Mouse (Mus musculus) erythroblast, embryonic 14.5 days (primary cell): ENCODE measurements around the gene Tpx2. TPM values are rescaled to one million over a fixed set of nuclear protein-coding genes. Genes with fewer than 3 reads are reported as not detected.

Source experiments
- H3K27me3 ChIP-seq: 2 replicates; pipeline ENCODE4 v1.6.1; 2012; ENCODE audit warnings: inconsistent platforms; ENCODE audit not compliant: control insufficient read depth
- H3K36me3 ChIP-seq: 2 replicates; pipeline ENCODE4 v1.6.1; 2012; ENCODE audit warnings: mild to moderate bottlenecking, inconsistent platforms; ENCODE audit not compliant: control insufficient read depth
- H3K4me1 ChIP-seq: 2 replicates; pipeline ENCODE4 v1.6.1; 2012; ENCODE audit warnings: inconsistent platforms; ENCODE audit not compliant: control insufficient read depth
- H3K4me3 ChIP-seq: replicated peaks from 2 replicates; pipeline ENCODE3; 2012; ENCODE audit warnings: moderate library complexity, mild to moderate bottlenecking, inconsistent platforms
- H3K9me3 ChIP-seq: 2 replicates; pipeline ENCODE4 v1.6.1; 2012; ENCODE audit warnings: low read length, inconsistent platforms, mixed read lengths; ENCODE audit not compliant: control insufficient read depth
- GATA1 ChIP-seq: IDR thresholded peaks from 2 replicates; pipeline ENCODE4 v1.6.1; 2012; ENCODE audit warnings: low read length, inconsistent platforms, mixed read lengths
- TAL1 ChIP-seq: IDR thresholded peaks from 3 replicates; pipeline ENCODE4 v1.6.1; 2012; ENCODE audit warnings: low read length, inconsistent platforms, mixed read lengths
- polyA plus RNA-seq: library from polyadenylated mRNA; stranded (reverse); fragments of >175 nt; gene quantifications from 2 replicates; pipeline ENCODE4 v1.2.3, GENCODE M21; 2012

Gene Tpx2
- polyA plus RNA-seq, 1 experiment, result 4.9 TPM

- TF ChIP-seq GATA1, result no peak
- TF ChIP-seq TAL1, result no peak
- Histone ChIP-seq H3K4me3 (no peak overlapping the region), H3K9me3 (no peaks in the 10 kb centered on the region), H3K27me3 (0 out of 2 replicates have a peak, but pooled peaks cover 2% of the 10 kb centered on the region), H3K36me3 (no peaks in the 10 kb centered on the region), H3K4me1 (no peaks in the 10 kb centered on the region)
Observed at GRCm38 (mm10) chr2:152928219-152928987, 80.6 kb downstream of the Tpx2 start.

- Histone ChIP-seq H3K9me3 (no peaks in the 10 kb centered on the region), H3K4me1 (no peaks in the 10 kb centered on the region), H3K27me3 (0 out of 2 replicates have a peak, but pooled peaks cover 2% of the 10 kb centered on the region), H3K36me3 (no peaks in the 10 kb centered on the region), H3K4me3 (no peak overlapping the region)
- TF ChIP-seq TAL1, result no peak
- no peak for TF ChIP-seq GATA1
Observed at GRCm38 (mm10) chr2:152928988-152929370, 81.2 kb downstream of the Tpx2 start.

- H3K4me3 ChIP-seq, result no peak overlapping the region
- 0 out of 2 replicates have a peak, but pooled peaks cover 2% of the 10 kb centered on the region for H3K27me3 ChIP-seq
- H3K36me3 ChIP-seq, result no peaks in the 10 kb centered on the region
- no peaks in the 10 kb centered on the region for H3K9me3 ChIP-seq
- TF ChIP-seq TAL1, result no peak
- TF ChIP-seq GATA1, result no peak
- H3K4me1 ChIP-seq, result no peaks in the 10 kb centered on the region
Observed at GRCm38 (mm10) chr2:152930276-152930675, 82.5 kb downstream of the Tpx2 start.

- no peak overlapping the region for H3K4me3 ChIP-seq
- TF ChIP-seq GATA1 (no peak), TAL1 (no peak)
- H3K4me1 ChIP-seq, result no peaks in the 10 kb centered on the region
- no peaks in the 10 kb centered on the region for H3K27me3 ChIP-seq
- H3K36me3 ChIP-seq, result no peaks in the 10 kb centered on the region
- H3K9me3 ChIP-seq, result no peaks in the 10 kb centered on the region
Observed at GRCm38 (mm10) chr2:152931456-152932160, 83.8 kb downstream of the Tpx2 start.

- TF ChIP-seq GATA1 (no peak), TAL1 (no peak)
- H3K9me3 ChIP-seq, result no peaks in the 10 kb centered on the region
- no peaks in the 10 kb centered on the region for H3K36me3 ChIP-seq
- no peak within 1 kb of the TSS for H3K4me3 ChIP-seq
- H3K4me1 ChIP-seq, result no peaks in the 10 kb centered on the region
- H3K27me3 ChIP-seq, result no peaks in the 10 kb centered on the region
Observed at GRCm38 (mm10) chr2:152933048-152933447, 85.3 kb downstream of the Tpx2 start, which contains the start of gene Foxs1. Gene Foxs1, minus strand, starts transcription at chr2:152933208.

GRCm38 (mm10) chr2:152933614-152934013 is 85.8 kb downstream of the Tpx2 start:
- H3K9me3 ChIP-seq, result no peaks in the 10 kb centered on the region
- no peak overlapping the region for H3K4me3 ChIP-seq
- H3K36me3 ChIP-seq, result no peaks in the 10 kb centered on the region
- no peaks in the 10 kb centered on the region for H3K4me1 ChIP-seq
- H3K27me3 ChIP-seq, result no peaks in the 10 kb centered on the region
- no peak for TF ChIP-seq TAL1
- no peak for TF ChIP-seq GATA1

GRCm38 (mm10) chr2:152939846-152940245 is 92.1 kb downstream of the Tpx2 start:
- H3K27me3 ChIP-seq, result peaks cover 50% of the 10 kb centered on the region

GRCm38 (mm10) chr2:152941106-152941505 is 93.3 kb downstream of the Tpx2 start:
- Histone ChIP-seq H3K27me3 (peaks cover 63% of the 10 kb centered on the region), H3K9me3 (no peaks in the 10 kb centered on the region), H3K36me3 (no peaks in the 10 kb centered on the region), H3K4me1 (no peaks in the 10 kb centered on the region), H3K4me3 (no peak overlapping the region)
- no peak for TF ChIP-seq TAL1
- TF ChIP-seq GATA1, result no peak

More at GRCm38 (mm10) chr2:152939846-152940245, 92.1 kb downstream of the Tpx2 start:
- no peaks in the 10 kb centered on the region for H3K4me1 ChIP-seq
- no peak overlapping the region for H3K4me3 ChIP-seq
- H3K36me3 ChIP-seq, result no peaks in the 10 kb centered on the region
- H3K9me3 ChIP-seq, result no peaks in the 10 kb centered on the region
- TF ChIP-seq GATA1, result no peak

- Histone ChIP-seq H3K9me3 (no peaks in the 10 kb centered on the region), H3K4me1 (no peaks in the 10 kb centered on the region), H3K27me3 (peaks cover 65% of the 10 kb centered on the region), H3K36me3 (no peaks in the 10 kb centered on the region), H3K4me3 (no peak overlapping the region)
- TF ChIP-seq GATA1 (no peak), TAL1 (no peak)
Observed at GRCm38 (mm10) chr2:152941776-152942175, 94.0 kb downstream of the Tpx2 start.
